Mouse (Mus musculus): ENCODE data around the gene Alox12. TPM values are rescaled to one million over a fixed set of nuclear protein-coding genes. Genes with fewer than 3 reads are reported as not detected.

Alox12 gene
- polyA plus RNA-seq, 1 experiment = 1.2 TPM

DNA sequence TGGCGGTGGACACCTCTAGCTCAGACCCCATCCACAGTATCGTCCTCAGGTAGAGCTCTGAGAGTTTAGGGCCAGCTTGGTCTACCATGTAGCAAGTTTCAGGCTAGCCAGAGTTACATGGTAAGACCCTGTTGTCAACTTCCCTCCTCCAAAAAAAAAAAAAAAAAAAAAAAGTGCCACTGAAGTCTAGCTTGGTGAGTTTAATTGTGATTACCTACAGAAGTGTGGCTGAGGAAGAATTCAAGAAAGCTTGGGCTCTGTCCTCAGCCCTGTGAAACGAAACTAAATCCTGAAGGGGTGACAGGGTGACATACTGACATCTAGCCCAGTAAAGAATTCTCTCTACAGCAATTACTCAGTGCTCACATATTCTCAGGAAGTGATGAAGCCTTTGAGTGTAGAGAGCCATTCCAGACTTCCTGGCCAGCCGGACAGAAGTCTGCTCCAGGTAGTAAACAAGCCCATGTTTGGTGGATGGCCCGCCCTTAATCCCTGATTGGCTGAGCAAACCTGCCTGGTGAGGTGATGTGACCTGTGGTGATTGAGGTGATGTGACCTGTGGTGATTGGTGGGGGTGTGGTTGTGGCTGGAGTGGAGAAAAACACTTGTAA lies 46.3 kb downstream of the Alox12 start:
- Histone ChIP-seq H3K27ac (ENCODE audit: control insufficient read depth, insufficient read depth, low read length) (no peak overlapping the region), H3K36me3 (ENCODE audit: control insufficient read depth, insufficient read depth, low read length) (no peaks in the 10 kb centered on the region), H3K4me3 (ENCODE audit: control insufficient read depth, insufficient read depth, low read length) (no peak overlapping the region), H3K27me3 (ENCODE audit: control insufficient read depth, insufficient read depth, low read length) (peaks cover 3% of the 10 kb centered on the region), H3K4me1 (replicated peaks; ENCODE audit: control insufficient read depth, insufficient read depth, low read length) (no peaks in the 10 kb centered on the region)
- WGBS = 89% methylated on average over 5 of the region's 5 CpGs
- TF ChIP-seq POLR2A (IDR thresholded peaks at IDR 0.05; ENCODE audit: control insufficient read depth, extremely low read depth, insufficient read depth, low read length, poor library complexity) (no peak), CTCF (IDR thresholded peaks at IDR 0.05; ENCODE audit: borderline replicate concordance, control insufficient read depth, extremely low read depth, insufficient read depth, low read length, poor library complexity) (no peak)
- no peak for DNase-seq

DNA sequence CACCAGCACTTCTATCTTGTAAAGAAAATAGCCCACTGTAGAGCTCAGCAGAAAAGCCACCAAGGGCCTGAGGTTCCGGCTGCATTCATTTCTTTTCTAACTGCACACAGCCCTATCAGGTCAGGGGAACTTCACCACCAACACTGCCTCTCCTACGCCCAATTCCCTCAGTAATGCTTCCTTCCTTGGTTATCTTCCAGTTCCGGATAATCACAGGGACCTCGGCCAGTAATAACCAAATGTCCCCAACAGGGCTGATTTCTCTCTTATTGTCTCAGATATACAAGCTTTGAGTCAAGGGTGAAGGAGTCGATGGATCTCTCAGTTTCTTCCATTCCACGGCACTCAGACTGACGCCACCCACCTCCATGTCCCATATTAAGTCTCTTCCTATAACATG lies 47.9 kb downstream of the Alox12 start:
- no peak for TF ChIP-seq POLR2A (IDR thresholded peaks at IDR 0.05; ENCODE audit: control insufficient read depth, extremely low read depth, insufficient read depth, low read length, poor library complexity)
- no peaks in the 10 kb centered on the region for H3K4me1 ChIP-seq (replicated peaks; ENCODE audit: control insufficient read depth, insufficient read depth, low read length)
- 94% methylated on average over 7 of the region's 7 CpGs for WGBS
- no peak overlapping the region for H3K27ac ChIP-seq (ENCODE audit: control insufficient read depth, insufficient read depth, low read length)
- H3K27me3 ChIP-seq (ENCODE audit: control insufficient read depth, insufficient read depth, low read length) = no peaks in the 10 kb centered on the region
- no peak overlapping the region for H3K4me3 ChIP-seq (ENCODE audit: control insufficient read depth, insufficient read depth, low read length)
- DNase-seq = no peak
- H3K36me3 ChIP-seq (ENCODE audit: control insufficient read depth, insufficient read depth, low read length) = no peaks in the 10 kb centered on the region

DNA sequence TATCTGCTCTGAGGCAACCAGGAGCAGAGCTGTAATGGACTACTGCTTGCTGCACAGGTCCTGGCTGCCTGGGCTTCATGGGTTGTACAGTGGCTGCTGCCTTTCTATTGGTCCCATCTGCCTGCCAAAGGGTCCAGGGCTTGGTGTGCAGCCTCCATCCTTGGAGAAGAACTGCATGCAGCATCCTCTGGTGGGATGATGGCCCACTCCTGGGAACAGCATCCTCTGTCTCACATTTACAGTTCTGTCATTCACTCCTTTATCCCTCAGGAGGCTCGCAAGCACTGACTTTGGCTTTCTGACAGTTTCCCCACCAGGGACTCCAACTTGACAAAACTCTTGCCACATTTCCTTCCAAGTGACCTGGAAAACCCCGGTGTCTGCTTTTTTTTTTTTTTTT lies 48.4 kb downstream of the Alox12 start:
- no peaks in the 10 kb centered on the region for H3K4me1 ChIP-seq (replicated peaks; ENCODE audit: control insufficient read depth, insufficient read depth, low read length)
- H3K36me3 ChIP-seq (ENCODE audit: control insufficient read depth, insufficient read depth, low read length) = no peaks in the 10 kb centered on the region
- no peak overlapping the region for H3K4me3 ChIP-seq (ENCODE audit: control insufficient read depth, insufficient read depth, low read length)
- TF ChIP-seq CTCF (IDR thresholded peaks at IDR 0.05; ENCODE audit: borderline replicate concordance, control insufficient read depth, extremely low read depth, insufficient read depth, low read length, poor library complexity) (no peak), POLR2A (IDR thresholded peaks at IDR 0.05; ENCODE audit: control insufficient read depth, extremely low read depth, insufficient read depth, low read length, poor library complexity) (no peak)
- WGBS = 71% methylated on average over 2 of the region's 2 CpGs
- DNase-seq = no peak
- H3K27ac ChIP-seq (ENCODE audit: control insufficient read depth, insufficient read depth, low read length) = no peak overlapping the region
- no peaks in the 10 kb centered on the region for H3K27me3 ChIP-seq (ENCODE audit: control insufficient read depth, insufficient read depth, low read length)

DNA sequence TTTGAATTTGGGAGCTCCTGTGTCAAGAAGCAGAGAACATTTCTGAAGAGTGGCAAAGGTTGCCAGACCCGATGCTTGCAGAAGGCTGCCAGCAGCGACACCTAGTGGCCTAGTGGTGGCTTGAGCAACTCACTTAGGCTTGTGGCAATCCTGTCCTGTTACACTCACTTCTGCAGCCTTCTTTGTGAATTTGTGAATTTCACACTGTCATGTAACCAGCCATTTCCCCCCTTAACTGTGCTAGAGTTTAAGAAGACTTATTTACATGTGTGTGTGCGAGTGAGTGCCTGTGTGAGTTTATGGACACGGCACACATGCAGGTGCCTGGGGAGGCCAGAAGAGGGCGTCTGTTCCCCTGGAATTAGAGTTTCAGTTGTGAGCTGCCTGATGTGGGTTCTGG lies 53.5 kb downstream of the Alox12 start:
- Histone ChIP-seq H3K4me3 (ENCODE audit: control insufficient read depth, insufficient read depth, low read length) (no peak overlapping the region), H3K27ac (ENCODE audit: control insufficient read depth, insufficient read depth, low read length) (no peak overlapping the region), H3K27me3 (ENCODE audit: control insufficient read depth, insufficient read depth, low read length) (no peaks in the 10 kb centered on the region), H3K4me1 (replicated peaks; ENCODE audit: control insufficient read depth, insufficient read depth, low read length) (no peaks in the 10 kb centered on the region), H3K36me3 (ENCODE audit: control insufficient read depth, insufficient read depth, low read length) (no peaks in the 10 kb centered on the region)
- peak; percentile 79 for DNase-seq
- TF ChIP-seq CTCF (IDR thresholded peaks at IDR 0.05; ENCODE audit: borderline replicate concordance, control insufficient read depth, extremely low read depth, insufficient read depth, low read length, poor library complexity) (peak; percentile 91; the same call in 1 of the 2 replicates), POLR2A (IDR thresholded peaks at IDR 0.05; ENCODE audit: control insufficient read depth, extremely low read depth, insufficient read depth, low read length, poor library complexity) (no peak)
- whole genome bisulfite sequencing = 58% methylated on average over 5 of the region's 5 CpGs

DNA sequence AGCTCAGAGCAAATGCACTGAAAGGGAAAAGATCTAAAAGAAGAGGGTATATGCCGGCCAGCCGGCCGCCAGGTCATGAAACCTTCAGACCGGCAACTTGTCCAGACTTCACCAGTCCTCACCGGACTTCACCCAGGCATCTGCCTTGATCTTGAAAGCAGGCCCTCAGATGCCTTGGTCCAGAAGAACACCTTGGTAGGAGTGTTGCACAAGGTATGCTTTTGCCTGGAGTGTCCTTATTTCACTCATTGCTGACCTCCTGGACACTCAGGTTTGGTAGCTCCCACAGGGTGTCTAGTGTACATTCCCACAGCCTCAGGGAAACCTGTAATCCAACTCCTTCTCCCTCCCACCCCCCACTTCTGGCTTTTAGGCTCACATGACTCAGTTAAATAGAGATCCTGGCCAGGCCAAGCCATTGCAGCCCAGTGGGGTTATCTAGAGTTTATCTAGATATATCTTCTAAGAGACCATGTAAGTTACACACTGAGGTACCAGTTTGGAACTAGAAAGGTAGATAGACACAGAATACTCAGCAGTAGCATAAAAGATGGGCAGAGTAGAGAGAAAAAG lies 55.0 kb downstream of the Alox12 start:
- 91% methylated on average over 5 of the region's 5 CpGs for WGBS
- no peaks in the 10 kb centered on the region for H3K27me3 ChIP-seq (ENCODE audit: control insufficient read depth, insufficient read depth, low read length)
- H3K36me3 ChIP-seq (ENCODE audit: control insufficient read depth, insufficient read depth, low read length) = no peaks in the 10 kb centered on the region
- TF ChIP-seq CTCF (IDR thresholded peaks at IDR 0.05; ENCODE audit: borderline replicate concordance, control insufficient read depth, extremely low read depth, insufficient read depth, low read length, poor library complexity) = no peak
- no peak for TF ChIP-seq POLR2A (IDR thresholded peaks at IDR 0.05; ENCODE audit: control insufficient read depth, extremely low read depth, insufficient read depth, low read length, poor library complexity)
- H3K4me1 ChIP-seq (replicated peaks; ENCODE audit: control insufficient read depth, insufficient read depth, low read length) = no peaks in the 10 kb centered on the region
- no peak overlapping the region for H3K4me3 ChIP-seq (ENCODE audit: control insufficient read depth, insufficient read depth, low read length)
- no peak for DNase-seq
- H3K27ac ChIP-seq (ENCODE audit: control insufficient read depth, insufficient read depth, low read length) = no peak overlapping the region

DNA sequence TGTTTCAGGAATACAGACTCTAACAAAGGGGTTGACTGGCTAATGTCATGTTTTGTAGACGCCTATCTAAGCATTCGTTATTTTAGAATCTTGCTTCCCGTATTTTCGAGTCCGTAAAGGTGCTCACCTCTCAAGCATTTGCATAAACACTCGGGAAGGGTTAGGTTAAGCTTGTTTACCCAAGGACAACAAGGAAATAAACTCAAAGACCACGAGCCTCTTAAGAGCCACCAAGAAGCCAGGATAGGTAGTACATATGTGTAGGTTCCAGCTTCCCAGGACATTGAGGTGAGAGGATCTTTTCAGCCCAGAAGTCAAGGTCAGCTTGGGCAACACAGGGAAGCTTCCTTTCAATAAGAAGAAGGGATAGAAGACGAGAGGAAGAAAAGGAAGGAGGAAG lies 56.0 kb downstream of the Alox12 start:
- Histone ChIP-seq H3K27ac (ENCODE audit: control insufficient read depth, insufficient read depth, low read length) (no peak overlapping the region), H3K27me3 (ENCODE audit: control insufficient read depth, insufficient read depth, low read length) (no peaks in the 10 kb centered on the region), H3K36me3 (ENCODE audit: control insufficient read depth, insufficient read depth, low read length) (no peaks in the 10 kb centered on the region), H3K4me1 (replicated peaks; ENCODE audit: control insufficient read depth, insufficient read depth, low read length) (no peaks in the 10 kb centered on the region), H3K4me3 (ENCODE audit: control insufficient read depth, insufficient read depth, low read length) (no peak overlapping the region)
- no peak for TF ChIP-seq POLR2A (IDR thresholded peaks at IDR 0.05; ENCODE audit: control insufficient read depth, extremely low read depth, insufficient read depth, low read length, poor library complexity)
- no peak for TF ChIP-seq CTCF (IDR thresholded peaks at IDR 0.05; ENCODE audit: borderline replicate concordance, control insufficient read depth, extremely low read depth, insufficient read depth, low read length, poor library complexity)
- 92% methylated on average over 8 of the region's 8 CpGs for WGBS
- DNase-seq = no peak

DNA sequence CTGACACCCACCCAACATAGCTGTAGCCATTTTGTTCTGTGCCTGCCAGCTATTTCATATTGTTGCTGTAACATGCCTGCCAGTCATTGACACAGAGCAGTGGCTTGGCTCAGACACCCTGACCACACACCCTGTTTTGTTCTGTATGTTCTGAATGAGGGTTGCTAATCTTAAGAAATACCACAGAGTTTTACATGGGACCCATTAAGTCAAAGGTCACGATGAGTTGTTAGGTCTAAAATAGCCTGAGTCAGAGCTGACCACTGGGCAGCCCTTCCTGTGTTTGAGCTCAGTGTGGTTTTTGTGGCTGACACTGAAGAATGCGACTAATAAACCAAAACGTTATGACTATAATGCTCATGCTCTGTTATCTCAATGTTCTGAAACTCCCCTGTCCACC lies 56.8 kb downstream of the Alox12 start:
- DNase-seq = no peak
- WGBS = 52% methylated on average over 3 of the region's 3 CpGs
- Histone ChIP-seq H3K4me3 (ENCODE audit: control insufficient read depth, insufficient read depth, low read length) (no peak overlapping the region), H3K27me3 (ENCODE audit: control insufficient read depth, insufficient read depth, low read length) (no peaks in the 10 kb centered on the region), H3K27ac (ENCODE audit: control insufficient read depth, insufficient read depth, low read length) (no peak overlapping the region), H3K36me3 (ENCODE audit: control insufficient read depth, insufficient read depth, low read length) (no peaks in the 10 kb centered on the region), H3K4me1 (replicated peaks; ENCODE audit: control insufficient read depth, insufficient read depth, low read length) (no peaks in the 10 kb centered on the region)
- no peak for TF ChIP-seq CTCF (IDR thresholded peaks at IDR 0.05; ENCODE audit: borderline replicate concordance, control insufficient read depth, extremely low read depth, insufficient read depth, low read length, poor library complexity)
- no peak for TF ChIP-seq POLR2A (IDR thresholded peaks at IDR 0.05; ENCODE audit: control insufficient read depth, extremely low read depth, insufficient read depth, low read length, poor library complexity)

All from thymus, adult 2 months (tissue).